Mouse (Mus musculus) CH12.LX (cell line): ENCODE measurements around the gene Thsd4. TPM values are rescaled to one million over a fixed set of nuclear protein-coding genes. Genes with fewer than 3 reads are reported as not detected.

ENCODE experiments used
- DNase-seq: peaks from one replicate; pipeline ENCODE4 v3.0.0-alpha.2; 2013; ENCODE audit errors: extremely low read depth
- H3K27ac ChIP-seq: 2 replicates; pipeline ENCODE4 v1.5.1; 2012; ENCODE audit warnings: low read depth, mild to moderate bottlenecking, control low read depth, moderate library complexity; ENCODE audit not compliant: insufficient read depth
- H3K27me3 ChIP-seq: replicated peaks from 2 replicates; pipeline ENCODE3; 2012; ENCODE audit warnings: inconsistent platforms
- H3K36me3 ChIP-seq, 2 experiments: replicated peaks in 1 of 2; 2 replicates each; pipeline versions ENCODE3 to v1.6.1; 2012; ENCODE audit warnings: inconsistent platforms in 1 of 2, low read length in 1 of 2, mild to moderate bottlenecking in 1 of 2, mixed read lengths in 1 of 2, moderate library complexity in 1 of 2; ENCODE audit not compliant: control insufficient read depth in 1 of 2, insufficient read depth in 1 of 2
- H3K4me1 ChIP-seq, 2 experiments: 2 replicates each; pipeline ENCODE4 v1.6.1; 2012; ENCODE audit warnings: inconsistent platforms in 1 of 2, moderate library complexity in 1 of 2; ENCODE audit not compliant: insufficient read depth in 2 of 2, control insufficient read depth in 1 of 2
- H3K4me2 ChIP-seq: 2 replicates; pipeline ENCODE4 v1.6.1; 2012; ENCODE audit warnings: low read depth, mild to moderate bottlenecking, control low read depth; ENCODE audit not compliant: poor library complexity, insufficient read depth, severe bottlenecking
- H3K4me3 ChIP-seq, 3 experiments: fragments of 150-350 bp in 1 of 3; sonication (generic) in 1 of 3; replicated peaks in 1 of 3; 2 replicates each; pipeline versions ENCODE3 to v1.5.1; 2011 to 2012; ENCODE audit warnings: low read depth in 2 of 3, low read length in 2 of 3, mild to moderate bottlenecking in 2 of 3, moderate library complexity in 2 of 3, control low read depth in 1 of 3, improper control_type of control experiment in 1 of 3, inconsistent platforms in 1 of 3, mixed read lengths in 1 of 3; ENCODE audit not compliant: poor library complexity in 1 of 3
- H3K79me2 ChIP-seq: replicated peaks from 2 replicates; pipeline ENCODE4 v1.6.1; 2012; ENCODE audit warnings: mild to moderate bottlenecking, moderate library complexity; ENCODE audit not compliant: control insufficient read depth, poor library complexity, insufficient read depth, severe bottlenecking; ENCODE audit errors: extremely low read depth
- H3K9ac ChIP-seq: 2 replicates; pipeline ENCODE4 v1.6.1; 2012; ENCODE audit warnings: low read depth, mild to moderate bottlenecking, control low read depth, moderate library complexity; ENCODE audit not compliant: insufficient read depth
- H3K9me3 ChIP-seq: replicated peaks from 2 replicates; pipeline ENCODE3; 2012; ENCODE audit warnings: low read length, inconsistent platforms, mixed read lengths
- CHD1 ChIP-seq: IDR thresholded peaks from 2 replicates; pipeline ENCODE4 v1.6.1; 2012; ENCODE audit warnings: low read depth, low read length, improper control_type of control experiment, inconsistent platforms
- ELF1 ChIP-seq: IDR thresholded peaks from 2 replicates; pipeline ENCODE4 v1.6.1; 2014; ENCODE audit warnings: low read depth, mild to moderate bottlenecking, inconsistent platforms, low read length, improper control_type of control experiment
- GABPA ChIP-seq: IDR thresholded peaks from 2 replicates; pipeline ENCODE4 v1.6.1; 2012; ENCODE audit warnings: low read depth, low read length, improper control_type of control experiment, inconsistent platforms; ENCODE audit not compliant: insufficient replicate concordance
- HCFC1 ChIP-seq: IDR thresholded peaks from 2 replicates; pipeline ENCODE4 v1.6.1; 2012; ENCODE audit warnings: low read depth, mild to moderate bottlenecking, inconsistent platforms, low read length, improper control_type of control experiment
- IRF4 ChIP-seq: IDR thresholded peaks from 2 replicates; pipeline ENCODE4 v1.6.1; 2014; ENCODE audit warnings: low read depth, mild to moderate bottlenecking, inconsistent platforms, low read length, improper control_type of control experiment
- JUND ChIP-seq: conservative IDR thresholded peaks from 2 replicates; pipeline ENCODE4 v1.6.1; 2011; ENCODE audit warnings: low read depth, low read length, improper control_type of control experiment
- KAT2A ChIP-seq: IDR thresholded peaks from 2 replicates; pipeline ENCODE4 v1.6.1; 2012; ENCODE audit warnings: low read length, improper control_type of control experiment, inconsistent platforms; ENCODE audit not compliant: insufficient replicate concordance
- MAFK ChIP-seq: IDR thresholded peaks from 2 replicates; pipeline ENCODE4 v1.6.1; 2011; ENCODE audit warnings: low read length, improper control_type of control experiment; ENCODE audit not compliant: insufficient replicate concordance
- MAX ChIP-seq: IDR thresholded peaks from 2 replicates; pipeline ENCODE4 v1.6.1; 2011; ENCODE audit warnings: low read length, improper control_type of control experiment
- MAZ ChIP-seq: IDR thresholded peaks from 2 replicates; pipeline ENCODE4 v1.6.1; 2012; ENCODE audit warnings: low read depth, mild to moderate bottlenecking, inconsistent platforms, low read length, improper control_type of control experiment, moderate library complexity
- MEF2A ChIP-seq: IDR thresholded peaks from 2 replicates; pipeline ENCODE4 v1.6.1; 2014; ENCODE audit warnings: low read depth, mild to moderate bottlenecking, inconsistent platforms, low read length, improper control_type of control experiment, borderline replicate concordance
- MXI1 ChIP-seq: IDR thresholded peaks from 2 replicates; pipeline ENCODE4 v1.6.1; 2011; ENCODE audit warnings: mild to moderate bottlenecking, low read depth, low read length, improper control_type of control experiment
- MYC ChIP-seq: IDR thresholded peaks from 2 replicates; pipeline ENCODE4 v1.6.1; 2011; ENCODE audit warnings: low read depth, mild to moderate bottlenecking, improper control_type of control experiment, low read length
- NELFE ChIP-seq: IDR thresholded peaks from 2 replicates; pipeline ENCODE4 v1.6.1; 2011; ENCODE audit warnings: low read depth, low read length, improper control_type of control experiment
- NRF1 ChIP-seq: IDR thresholded peaks from 2 replicates; pipeline ENCODE4 v1.6.1; 2014; ENCODE audit warnings: low read depth, mild to moderate bottlenecking, inconsistent platforms, low read length, improper control_type of control experiment, moderate library complexity
- POLR2A ChIP-seq: IDR thresholded peaks from 2 replicates; pipeline ENCODE4 v1.6.1; 2011; ENCODE audit warnings: low read depth, mild to moderate bottlenecking, improper control_type of control experiment, low read length
- RAD21 ChIP-seq: IDR thresholded peaks from 2 replicates; pipeline ENCODE4 v1.6.1; 2011; ENCODE audit warnings: low read depth, mild to moderate bottlenecking, low read length, improper control_type of control experiment, moderate library complexity
- RCOR1 ChIP-seq: conservative IDR thresholded peaks from 2 replicates; pipeline ENCODE4 v1.6.1; 2012; ENCODE audit warnings: low read depth, mild to moderate bottlenecking, inconsistent platforms, low read length, improper control_type of control experiment
- SIN3A ChIP-seq: IDR thresholded peaks from 2 replicates; pipeline ENCODE4 v1.6.1; 2012; ENCODE audit warnings: low read length, improper control_type of control experiment, inconsistent platforms
- SMC3 ChIP-seq: IDR thresholded peaks from 2 replicates; pipeline ENCODE4 v1.6.1; 2011; ENCODE audit warnings: low read depth, low read length, improper control_type of control experiment
- USF2 ChIP-seq: conservative IDR thresholded peaks from 2 replicates; pipeline ENCODE4 v1.6.1; 2011; ENCODE audit warnings: low read depth, low read length, improper control_type of control experiment
- ZC3H11A ChIP-seq: IDR thresholded peaks from 2 replicates; pipeline ENCODE4 v1.6.1; 2012; ENCODE audit warnings: low read depth, mild to moderate bottlenecking, inconsistent platforms, low read length, improper control_type of control experiment
- ZNF384 ChIP-seq: IDR thresholded peaks from 2 replicates; pipeline ENCODE4 v1.6.1; 2012; ENCODE audit warnings: low read depth, low read length, improper control_type of control experiment, inconsistent platforms
- dilution Hi-C: fragments of 300-500 bp; cut with MboI; formaldehyde crosslinking; loops from 2 replicates; pipeline ENCODE4 v1.14.3; 2020; ENCODE audit warnings: low sequenced_read_pairs; ENCODE audit not compliant: extremely low pct_unique_long_range_greater_than_20kb, extremely low pct_ligation_motif_present
- in situ Hi-C: fragments of 300-500 bp; cut with MboI; formaldehyde crosslinking; loops from 3 replicates; pipeline ENCODE4 v1.14.3; 2019; ENCODE audit warnings: low sequenced_read_pairs, low pct_ligation_motif_present, low pct_unique_long_range_greater_than_20kb, mixed read lengths
- polyA plus RNA-seq: library from polyadenylated mRNA; unstranded; fragments of >175 nt; gene quantifications from 2 replicates; pipeline ENCODE4 v1.2.1, GENCODE M21; 2012; ENCODE audit warnings: low read depth; ENCODE audit not compliant: insufficient read length
- total RNA-seq, 2 experiments: library from RNA; depleted of rRNA; stranded (reverse); fragments of 300-350 nt in 1 of 2; fragments of >200 nt in 1 of 2; gene quantifications; 2 replicates each; pipeline ENCODE4 v1.2.3; 2012 to 2014

The Thsd4 gene
- total and polyA plus RNA-seq, 3 experiments = not detected

DNA sequence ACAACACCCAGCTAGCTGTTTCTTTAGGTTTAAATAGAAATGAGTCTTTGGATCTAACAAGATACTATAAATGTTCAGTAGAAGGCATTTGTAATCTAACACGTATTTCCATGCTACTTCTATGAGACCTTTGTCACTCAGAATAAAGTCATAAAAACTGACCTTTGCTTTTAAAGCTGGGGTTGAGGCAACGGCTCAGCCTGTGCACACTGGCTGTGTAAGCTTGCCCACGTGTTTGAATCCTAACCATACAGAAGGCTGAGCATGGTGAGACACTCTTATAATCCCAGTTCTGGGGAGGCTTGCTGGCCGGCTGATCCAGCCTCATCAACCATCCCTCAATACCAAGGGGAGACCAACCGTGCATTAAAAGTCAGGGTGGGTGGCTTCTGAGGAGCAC lies 214.4 kb downstream of the Thsd4 start:
- DNase-seq = no peak
- H3K4me2 ChIP-seq = no peak overlapping the region
- dilution Hi-C loops = no loop called here
- no peak overlapping the region for H3K9ac ChIP-seq
- no peaks in the 10 kb centered on the region for H3K9me3 ChIP-seq
- no peak overlapping the region for H3K27ac ChIP-seq
- in situ Hi-C loops = no loop called here
- TF ChIP-seq CHD1 (no peak), SIN3A (no peak), USF2 (no peak), NRF1 (no peak), ZC3H11A (no peak), ELF1 (no peak), SMC3 (no peak), MAX (no peak), KAT2A (no peak)
- no peaks in the 10 kb centered on the region for H3K36me3 ChIP-seq
- H3K27me3 ChIP-seq = no peaks in the 10 kb centered on the region
- peaks cover 2 to 9% of the 10 kb centered on the region in 2 experiments; a peak in 2 of 4 replicates for H3K4me1 ChIP-seq
- no peak overlapping the region for H3K4me3 ChIP-seq
- no peaks in the 10 kb centered on the region for H3K79me2 ChIP-seq

DNA sequence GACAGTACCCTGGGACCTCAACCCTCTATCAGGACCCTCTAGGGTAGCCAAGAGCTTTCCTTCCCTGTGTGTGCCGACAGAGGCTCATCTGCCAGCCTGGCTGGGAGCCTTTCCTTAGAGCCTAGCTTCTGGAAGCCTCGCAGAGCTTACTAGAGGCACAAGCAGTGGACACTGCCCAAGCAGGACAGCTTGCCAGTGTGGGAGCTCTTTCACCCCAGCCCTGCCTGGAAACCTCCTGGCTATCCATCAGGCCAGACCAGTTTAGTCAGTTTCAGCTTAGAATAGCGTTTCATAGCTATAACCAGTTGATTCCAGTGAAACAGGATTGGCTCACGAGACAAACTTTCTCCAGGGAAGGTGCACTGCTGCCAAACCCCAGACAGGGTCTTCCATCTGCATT lies 215.6 kb downstream of the Thsd4 start:
- H3K27me3 ChIP-seq = no peaks in the 10 kb centered on the region
- no peaks in the 10 kb centered on the region for H3K9me3 ChIP-seq
- H3K27ac ChIP-seq = no peak overlapping the region
- no peaks in the 10 kb centered on the region for H3K36me3 ChIP-seq
- DNase-seq = no peak
- dilution Hi-C loops = no loop called here
- H3K4me3 ChIP-seq = no peak overlapping the region
- TF ChIP-seq MEF2A (no peak), SIN3A (no peak), ZNF384 (no peak), MYC (no peak), JUND (no peak), RAD21 (no peak), NRF1 (no peak), MAFK (no peak), IRF4 (no peak), USF2 (no peak), HCFC1 (no peak), GABPA (no peak), ZC3H11A (no peak), NELFE (no peak), MAZ (no peak), POLR2A (no peak), RCOR1 (no peak), MXI1 (no peak)
- TF ChIP-seq, all 38 proteins: peak for 0
- no peak overlapping the region for H3K9ac ChIP-seq
- H3K4me1 ChIP-seq = peaks cover 2 to 9% of the 10 kb centered on the region in 2 experiments; a peak in 2 of 4 replicates
- in situ Hi-C loops = no loop called here
- no peaks in the 10 kb centered on the region for H3K79me2 ChIP-seq
- no peak overlapping the region for H3K4me2 ChIP-seq
